Mouse (Mus musculus) cerebellum, postnatal 14 days (tissue): Measurements from ENCODE around the gene Rps6kl1.
A peak's percentile ranks its signal among the peaks of the same experiment; 100 is the strongest.

Experiments
- DNase-seq, 2 experiments: peaks; one replicate each; pipeline ENCODE4 v3.0.0; 2021; ENCODE audit warnings: mixed read lengths in 2 of 2

Rps6kl1 gene

DNA sequence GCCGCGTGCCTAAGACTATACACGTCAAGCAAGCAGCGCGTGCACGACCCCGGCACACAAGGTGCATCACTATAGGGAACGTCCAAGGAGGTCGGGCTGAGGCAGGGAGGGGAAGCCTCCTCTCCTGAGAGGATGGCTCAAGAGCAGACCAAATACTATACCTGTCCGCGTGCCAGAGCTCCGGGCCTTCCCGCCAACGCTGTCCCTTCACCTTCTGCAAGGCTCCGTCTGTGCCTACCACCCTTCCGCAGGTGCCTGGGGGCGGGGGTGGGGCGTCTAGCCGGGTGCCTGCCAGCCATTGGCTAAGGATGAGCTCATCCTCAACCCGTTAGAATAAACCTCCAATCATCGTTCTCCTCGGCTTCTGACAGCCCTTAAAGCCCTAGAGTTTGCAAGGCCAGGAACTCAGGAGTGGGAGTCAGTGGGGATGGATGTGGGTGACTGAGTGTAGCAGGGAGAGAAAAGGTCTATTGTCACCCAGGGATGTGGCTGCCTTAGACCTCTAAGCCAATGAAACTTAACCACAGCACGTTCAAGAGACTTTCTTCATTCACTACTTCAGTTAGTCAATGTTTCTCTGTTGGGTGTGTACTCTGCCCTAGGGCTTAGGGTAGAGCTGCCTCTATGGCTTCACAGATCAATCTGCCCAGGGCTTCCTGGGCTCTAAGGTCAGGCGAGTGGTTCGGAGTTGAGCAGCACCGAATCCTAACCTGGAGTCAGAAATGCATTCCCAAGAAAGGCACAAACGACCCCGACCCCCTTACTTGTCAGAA lies at the start of gene Rps6kl1:
Gene Rps6kl1, minus strand, starts transcription at position 263 of the 773 bp plus-strand sequence.
- peak; percentile 90 for DNase-seq

DNA sequence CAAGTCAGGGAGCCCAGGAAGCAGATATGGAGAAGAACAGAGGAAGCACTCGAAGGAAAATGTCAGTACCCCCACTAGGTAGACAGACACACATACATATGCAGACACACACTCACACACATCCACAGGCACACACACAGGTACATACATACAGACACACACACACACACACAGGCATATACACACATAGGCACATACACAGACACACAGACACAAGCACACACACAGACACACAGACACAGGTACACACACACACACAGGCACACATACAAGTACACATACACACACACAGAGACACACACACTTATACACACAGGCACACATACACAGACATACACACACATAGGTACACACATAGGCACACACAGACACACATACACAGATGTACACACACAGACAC lies 48.9 kb upstream of the Rps6kl1 start:
- DNase-seq, result no peak

DNA sequence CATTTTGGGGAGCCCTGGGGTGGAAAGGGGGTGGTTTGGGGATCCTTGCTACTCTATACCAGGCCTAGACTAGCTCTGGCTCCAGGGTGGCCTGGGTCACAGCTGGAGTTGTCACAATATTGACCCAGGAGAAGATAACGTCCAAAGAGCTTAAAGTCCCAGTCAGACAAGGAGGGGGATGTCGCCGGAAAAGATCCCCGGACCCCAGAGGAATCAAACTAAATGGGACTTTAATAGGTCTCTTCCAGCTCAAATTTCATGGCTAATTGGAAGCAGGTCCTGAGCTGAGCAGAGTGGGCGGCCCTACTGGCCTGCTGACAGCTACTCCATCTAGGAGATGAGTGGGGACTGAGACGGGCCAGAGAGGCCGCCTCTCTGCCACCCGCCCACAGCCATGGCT lies 46.9 kb upstream of the Rps6kl1 start:
- no peak for DNase-seq

DNA sequence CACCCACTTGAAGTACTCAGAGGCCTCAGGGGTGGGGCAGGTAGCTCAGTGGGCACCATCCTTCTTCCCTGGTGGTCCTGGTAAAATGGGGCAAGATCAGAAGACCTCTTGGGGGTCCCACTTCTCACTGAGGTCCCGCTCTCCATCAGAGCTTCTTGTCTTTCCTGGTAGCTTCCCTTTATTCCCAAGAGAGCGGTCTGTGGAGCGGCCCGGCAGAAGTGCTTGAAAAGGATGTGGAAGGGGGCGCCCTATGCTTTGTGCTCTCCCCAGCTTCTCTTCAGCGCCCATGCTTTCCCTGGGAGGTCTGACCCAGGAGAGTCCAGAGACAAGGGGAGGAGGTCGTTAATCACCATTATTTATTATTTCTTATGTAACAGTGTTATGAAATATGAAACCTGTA lies 46.3 kb upstream of the Rps6kl1 start:
- no peak for DNase-seq

DNA sequence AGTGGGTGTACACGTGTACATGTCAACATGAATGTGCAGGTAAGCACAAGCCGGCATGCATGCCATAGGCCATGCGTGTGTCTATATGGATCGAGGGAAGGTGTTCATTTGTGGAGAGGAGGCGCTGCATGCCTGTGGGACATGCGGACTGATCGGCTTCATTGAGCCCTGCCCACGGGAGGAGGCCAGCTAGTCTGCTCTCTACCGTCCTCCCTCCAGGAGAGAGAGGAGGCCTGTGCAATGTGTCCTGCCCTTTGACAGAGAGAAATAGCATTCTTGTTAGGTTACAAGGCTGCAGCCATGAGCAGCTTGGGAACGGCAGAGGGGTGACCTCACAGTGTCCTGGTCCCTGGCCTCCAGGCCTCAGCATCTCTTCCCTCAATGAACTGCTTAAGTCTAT lies 45.1 kb upstream of the Rps6kl1 start:
- DNase-seq, result no peak

DNA sequence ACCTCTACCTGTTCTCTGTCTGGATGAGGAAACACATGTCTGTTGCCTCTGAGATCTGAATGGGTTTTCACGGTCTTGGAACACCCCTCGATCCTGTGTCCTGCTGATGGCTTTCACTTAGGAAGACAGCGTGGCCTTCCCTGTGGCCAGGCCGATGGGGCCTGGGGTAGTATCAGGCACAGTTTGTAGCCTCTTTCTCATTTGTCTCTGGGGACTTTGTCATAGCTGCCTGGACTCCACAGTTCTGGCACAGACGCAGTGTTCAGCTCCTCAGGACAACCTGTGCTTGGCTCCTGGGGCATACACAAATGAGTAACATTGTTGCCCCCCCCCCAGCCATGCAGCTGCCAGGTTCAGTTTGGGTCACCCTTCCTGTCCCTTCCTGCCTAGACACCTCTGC lies 44.0 kb upstream of the Rps6kl1 start:
- no peak for DNase-seq

DNA sequence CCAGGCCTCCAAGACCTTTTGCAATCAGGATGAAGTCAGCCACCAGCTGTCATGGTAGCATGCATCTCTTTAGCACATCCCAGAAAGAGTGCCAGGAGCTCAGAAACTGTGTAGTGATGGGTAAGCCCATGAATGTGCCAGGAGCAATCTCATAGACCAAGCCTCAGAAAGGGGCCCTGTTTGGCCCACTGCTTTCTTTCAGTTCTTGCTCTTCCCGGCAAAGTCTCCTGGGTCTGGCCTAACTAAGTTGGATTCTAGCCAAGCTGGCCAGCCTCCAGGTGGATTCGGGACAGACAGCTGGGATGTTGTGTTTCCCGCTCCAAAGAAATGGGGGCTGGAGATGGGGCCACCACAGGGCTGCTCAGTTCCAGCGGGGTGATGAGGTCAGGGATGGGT lies 43.6 kb upstream of the Rps6kl1 start:
- DNase-seq, result peak; percentile 65 to 87

DNA sequence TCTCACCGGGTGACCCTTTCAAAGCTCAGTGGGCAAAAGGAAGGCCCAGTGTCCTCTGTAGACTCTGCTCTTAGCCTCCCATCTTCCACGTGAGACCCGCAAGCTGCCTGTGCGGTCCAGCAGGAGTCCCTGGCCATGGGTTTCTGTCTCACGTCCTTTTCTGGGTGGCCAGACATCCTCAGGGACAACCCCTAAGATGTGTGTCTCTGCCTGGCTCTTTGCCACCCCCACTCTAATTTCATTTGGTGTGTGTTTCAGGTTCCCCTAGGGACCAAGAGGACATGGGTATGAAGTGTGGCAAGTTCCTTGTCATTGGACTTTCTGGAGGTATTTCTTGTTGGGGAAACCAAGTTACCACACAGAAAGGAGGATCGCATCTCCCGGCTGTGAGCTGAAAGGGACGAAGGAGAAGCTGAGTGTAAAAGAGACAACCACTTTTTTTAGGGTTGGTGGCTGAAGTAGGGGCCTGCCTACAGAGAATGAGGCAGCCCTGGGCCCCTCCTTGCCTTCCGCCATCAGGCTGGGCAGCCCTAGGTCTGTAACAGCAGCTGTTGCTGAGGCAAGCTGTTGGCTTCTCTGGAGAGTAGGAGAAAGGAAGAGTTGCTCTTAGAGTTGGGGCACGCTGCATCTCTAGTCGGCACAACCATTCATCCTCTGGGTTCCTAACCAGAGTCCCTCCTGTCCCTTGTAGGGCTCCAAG lies 43.0 kb upstream of the Rps6kl1 start:
- DNase-seq, result no peak

DNA sequence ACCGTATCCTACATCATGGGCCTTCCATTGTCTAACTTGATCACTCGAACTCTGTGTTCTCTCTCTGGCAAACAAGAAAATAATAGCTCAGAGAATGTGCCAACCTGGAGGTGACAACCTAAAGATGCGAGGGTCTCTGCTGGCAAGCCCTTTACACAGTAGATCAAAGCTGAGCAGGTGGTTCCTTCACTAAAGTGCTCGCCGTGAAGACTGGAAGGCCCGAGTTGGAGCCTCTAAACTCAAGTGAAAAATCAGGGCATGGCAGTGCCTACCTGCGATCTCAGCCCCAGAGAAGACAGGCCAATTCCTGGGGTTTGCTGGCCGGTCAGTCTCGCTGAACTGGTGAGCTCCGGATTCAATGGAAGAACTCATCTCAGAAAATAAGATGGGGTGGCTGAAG lies 42.1 kb upstream of the Rps6kl1 start:
- no peak for DNase-seq

DNA sequence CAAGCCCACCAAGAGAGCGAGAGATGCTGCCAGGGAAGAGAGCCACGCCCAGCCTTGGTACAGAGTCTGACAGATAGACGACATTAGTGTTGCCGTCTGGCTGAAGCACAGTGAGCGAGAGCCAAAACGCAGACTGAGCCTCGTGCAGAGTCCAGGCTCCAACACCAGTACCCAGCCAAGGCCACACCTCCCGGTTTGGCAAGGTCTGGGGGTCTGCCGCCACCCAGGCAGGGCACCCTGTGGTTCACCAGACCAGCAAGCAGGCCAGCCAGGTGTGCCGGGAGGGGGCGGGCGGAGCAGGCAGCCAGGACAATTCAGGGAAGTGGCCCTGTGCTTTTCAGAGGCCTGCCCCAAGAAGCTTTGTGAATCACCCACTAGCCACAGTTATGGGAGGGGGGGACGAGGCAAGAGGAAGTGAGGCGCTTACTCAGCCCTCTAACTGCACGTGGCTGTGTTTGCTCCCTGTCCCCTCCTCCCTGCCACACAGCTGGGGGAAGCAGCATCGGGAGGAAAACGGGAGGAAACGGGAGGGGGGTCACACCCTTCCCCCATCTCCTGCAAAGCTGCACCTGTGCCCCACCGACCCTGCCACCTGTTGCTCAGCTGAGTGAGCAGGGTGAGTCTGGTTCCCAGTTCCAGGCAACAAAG lies 41.5 kb upstream of the Rps6kl1 start:
- peak; percentile 52 to 56 for DNase-seq

DNA sequence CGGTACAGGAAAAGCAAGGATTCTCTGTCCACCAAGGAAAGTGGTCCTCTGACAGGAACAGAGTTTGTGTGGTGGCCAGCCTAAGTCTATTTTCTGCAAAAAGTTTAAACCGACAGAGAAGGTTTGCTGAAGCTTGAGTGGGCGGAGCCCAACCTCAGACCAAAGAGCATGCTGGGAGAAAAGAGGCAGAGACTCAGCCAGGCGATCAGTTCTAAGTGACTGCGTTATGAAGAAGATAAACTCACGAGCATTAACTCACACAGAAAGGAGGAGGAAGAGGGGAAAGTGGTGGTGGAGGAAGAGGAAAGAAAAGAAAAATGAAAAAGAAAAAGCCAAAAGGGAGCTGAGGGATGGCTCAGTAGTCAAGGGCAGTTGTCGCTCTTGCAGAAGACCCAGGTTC lies 39.2 kb upstream of the Rps6kl1 start:
- no peak for DNase-seq

DNA sequence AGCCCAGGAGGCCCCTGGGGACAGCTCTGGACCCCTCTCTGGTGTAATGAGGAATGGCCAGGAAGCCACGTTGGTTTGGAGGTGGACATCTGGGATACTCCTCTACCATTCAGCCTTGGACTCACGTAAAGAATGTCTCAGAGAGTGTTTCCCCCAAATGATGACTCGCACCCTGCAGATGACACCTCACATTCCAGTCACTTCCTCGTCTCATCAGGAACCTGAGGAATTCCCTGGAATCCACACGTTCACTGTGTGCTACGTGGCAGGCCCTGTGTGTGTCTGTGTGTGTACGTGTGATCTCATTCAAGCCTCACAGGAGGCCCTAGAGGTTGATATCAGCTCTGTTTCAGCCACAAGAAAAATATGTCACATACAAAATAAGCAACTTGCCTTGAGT lies 35.3 kb upstream of the Rps6kl1 start:
- DNase-seq, result no peak

DNA sequence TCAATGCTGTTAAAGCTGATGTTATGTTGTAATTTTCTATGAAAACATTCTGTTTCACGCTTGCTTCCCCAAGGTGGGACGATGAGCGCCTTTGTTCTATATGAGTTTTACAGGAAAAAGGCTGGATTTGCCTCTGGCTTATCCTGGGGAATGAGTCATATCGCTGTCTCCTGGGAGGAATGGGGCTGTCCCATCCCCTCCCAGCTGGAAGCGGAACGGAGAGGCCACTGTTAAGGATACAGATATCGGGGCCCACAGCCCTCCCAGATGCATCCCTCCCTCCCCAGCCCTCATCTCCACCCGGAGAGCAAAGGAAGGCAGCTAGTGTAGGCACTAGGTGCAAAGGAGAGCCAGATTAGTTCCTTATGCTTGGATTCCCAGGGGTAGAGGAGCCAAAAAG lies 34.7 kb upstream of the Rps6kl1 start:
- DNase-seq, result no peak

DNA sequence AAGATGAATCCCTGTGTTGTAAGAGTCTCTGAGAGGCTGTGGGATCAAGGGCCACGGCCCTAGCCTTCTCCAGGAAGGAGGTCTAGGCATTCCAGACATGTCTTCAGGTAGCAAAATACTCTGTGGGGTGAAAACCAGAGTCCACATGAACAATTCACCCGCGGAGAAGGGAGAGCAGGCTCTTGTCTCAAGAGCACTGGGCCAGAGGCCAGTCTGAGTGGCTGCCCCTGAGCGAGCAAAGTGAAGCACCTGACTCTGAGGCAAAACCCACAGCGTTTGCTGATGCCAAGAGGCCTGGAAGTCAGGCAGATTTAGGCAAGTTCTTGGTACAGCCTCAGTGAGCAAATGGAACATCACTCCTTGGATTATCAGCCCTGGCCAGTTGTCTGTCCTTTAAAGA lies 33.1 kb upstream of the Rps6kl1 start:
- DNase-seq, result no peak

DNA sequence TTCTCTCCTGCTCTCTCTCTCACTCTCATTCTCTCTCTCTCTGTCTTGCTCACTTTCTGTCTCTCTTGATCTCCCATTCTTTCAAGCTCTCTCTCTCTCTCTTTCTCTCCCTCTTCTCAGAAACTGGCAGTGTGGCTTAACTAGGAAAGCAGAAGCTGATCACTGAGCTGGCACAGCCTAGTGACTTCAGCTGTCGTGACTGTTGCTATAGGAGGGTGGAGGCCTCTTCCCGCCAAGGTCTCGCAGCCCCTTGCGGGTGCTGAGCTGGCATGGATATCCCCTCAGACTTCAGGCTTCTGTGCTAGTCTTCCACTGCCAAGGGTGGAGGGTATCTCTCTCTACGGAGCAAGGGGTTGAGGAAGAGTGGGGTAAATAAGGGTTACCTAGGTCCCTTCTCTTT lies 31.8 kb upstream of the Rps6kl1 start:
- DNase-seq, result no peak

DNA sequence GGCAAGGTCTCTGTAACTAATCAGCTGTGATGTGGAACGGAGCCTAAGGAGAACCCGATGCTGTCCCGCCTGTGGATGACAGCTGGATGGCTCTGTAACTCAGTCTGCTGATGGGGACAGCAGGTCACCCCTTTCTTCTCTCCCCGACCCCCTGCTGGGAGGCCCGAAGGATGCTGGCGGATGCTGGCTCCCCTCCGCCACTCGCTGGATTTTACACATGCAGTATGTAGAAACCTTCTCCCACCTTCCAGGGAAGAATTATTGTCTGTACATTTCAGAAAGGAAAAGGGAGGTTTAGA lies 31.2 kb upstream of the Rps6kl1 start:
- no peak for DNase-seq

DNA sequence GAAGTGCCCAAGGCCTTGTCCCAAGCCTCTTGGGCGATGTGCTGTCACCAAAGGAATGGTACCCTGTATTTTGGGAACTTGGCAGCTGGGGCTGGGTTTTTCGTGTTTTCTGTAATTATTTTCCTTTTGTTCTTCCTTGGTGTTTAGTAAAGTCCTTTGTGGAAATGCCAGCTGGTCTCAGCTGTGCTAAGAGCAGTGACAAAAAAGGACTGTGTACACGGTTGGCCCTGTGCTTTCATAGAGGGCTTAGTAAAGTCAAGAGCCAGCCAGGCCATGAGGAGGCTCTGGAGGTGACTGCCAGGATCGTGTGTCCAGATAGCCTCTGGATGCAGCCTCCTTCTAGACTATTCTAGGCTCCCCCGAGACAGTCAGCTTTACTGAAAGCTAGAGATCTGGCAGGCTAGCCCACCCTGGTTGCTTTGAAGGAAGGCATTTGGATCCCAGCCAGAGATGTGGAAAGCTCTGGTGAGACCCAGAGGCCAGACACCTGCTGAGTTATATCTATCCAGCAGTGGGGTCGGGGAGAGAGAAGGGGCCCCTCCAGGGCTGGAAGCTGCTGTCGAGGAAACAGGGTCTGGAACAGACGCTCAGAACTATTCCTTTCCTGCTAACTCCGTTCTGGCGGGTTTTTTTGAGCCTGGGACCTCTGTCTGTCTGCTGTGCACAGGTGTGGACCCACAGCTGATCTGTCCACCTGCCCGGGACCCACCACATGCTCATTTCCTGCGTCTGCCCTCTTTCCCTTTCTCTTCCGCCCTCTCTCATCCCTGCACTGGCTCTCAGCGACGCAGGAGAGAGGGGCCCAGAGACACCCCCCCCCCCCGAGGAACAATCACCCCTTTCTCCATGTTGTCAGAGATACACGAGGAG lies 30.6 kb upstream of the Rps6kl1 start:
- no peak for DNase-seq

DNA sequence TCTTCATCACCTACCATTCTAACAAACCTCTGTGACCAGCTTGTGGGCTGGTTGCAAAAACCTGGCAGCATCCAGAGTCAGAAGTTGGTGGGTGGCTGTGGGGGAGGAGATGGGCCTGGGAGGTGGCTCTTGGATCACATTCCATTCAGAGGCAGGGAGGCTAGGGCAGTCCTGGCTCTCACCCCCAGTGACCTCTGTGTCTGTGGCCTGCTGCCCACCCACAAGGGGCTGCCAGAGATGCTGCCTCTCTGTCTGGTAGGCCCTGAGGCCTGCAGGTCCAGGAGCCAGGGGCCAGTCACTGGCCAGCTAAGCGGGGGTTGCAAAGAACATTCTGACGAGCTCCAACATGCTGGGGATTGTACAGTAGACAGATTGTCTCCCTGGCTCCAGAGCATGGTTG lies 27.2 kb upstream of the Rps6kl1 start:
- no peak for DNase-seq

DNA sequence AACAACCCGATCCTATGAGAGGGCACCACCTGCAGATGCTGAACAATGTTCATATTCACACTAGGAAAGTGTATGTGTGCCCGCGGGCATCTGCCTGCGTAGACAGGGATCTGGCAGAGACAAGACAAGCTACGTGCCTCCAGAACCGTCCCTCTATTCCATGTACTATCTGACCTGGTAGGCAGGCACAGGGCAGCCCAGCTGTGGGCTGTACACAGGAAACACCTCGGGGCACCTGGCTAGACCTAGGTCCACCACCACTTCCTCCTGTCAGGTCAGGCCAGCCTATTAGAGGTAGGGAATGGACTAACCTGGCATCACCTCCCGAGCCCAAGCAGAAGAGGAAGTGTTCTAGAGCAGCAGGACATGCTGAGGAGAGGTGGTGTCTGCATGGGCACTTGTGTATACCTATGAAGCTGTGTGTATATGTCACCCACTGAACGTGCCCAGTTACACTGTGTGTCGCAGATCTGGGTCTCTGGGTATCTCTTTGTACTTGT lies 26.7 kb upstream of the Rps6kl1 start, which contains the start of gene Pgf:
Gene Pgf, minus strand, starts transcription at position 51 of the 500 bp plus-strand sequence.
- no peak for DNase-seq

DNA sequence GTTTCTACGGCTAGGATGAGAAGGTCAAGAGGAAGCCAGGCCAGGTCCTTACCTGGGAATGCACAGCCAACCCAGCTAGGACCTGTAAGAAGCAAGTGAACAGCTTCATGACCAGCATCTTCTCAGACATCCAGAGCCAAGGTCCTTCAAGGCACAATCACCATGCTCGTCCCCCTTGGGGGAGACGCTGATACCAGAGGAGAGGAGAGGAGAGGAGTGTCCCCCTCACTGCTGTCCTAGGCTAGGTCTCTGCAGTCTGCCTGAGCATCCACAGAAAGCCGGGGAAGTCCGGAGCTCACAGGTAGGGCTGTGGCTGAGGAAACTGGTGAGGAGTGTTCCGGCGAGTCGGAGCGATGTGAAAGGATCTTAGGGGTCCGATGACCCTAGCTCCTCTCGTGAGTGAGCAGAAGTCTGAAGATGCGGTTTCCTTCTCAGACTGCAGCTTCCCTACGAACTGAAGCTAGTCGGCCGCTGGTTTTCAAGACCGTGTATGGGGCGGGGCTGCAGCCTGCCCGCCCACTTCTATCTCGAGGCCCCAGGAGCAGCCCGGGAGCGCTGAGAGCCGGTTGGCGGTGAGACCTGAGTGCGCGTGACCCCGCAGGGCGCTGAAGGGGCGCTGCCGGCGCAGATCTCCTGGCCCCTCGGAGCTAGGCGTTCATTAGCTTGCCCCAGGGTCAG lies 25.9 kb upstream of the Rps6kl1 start:
- DNase-seq, result no peak

DNA sequence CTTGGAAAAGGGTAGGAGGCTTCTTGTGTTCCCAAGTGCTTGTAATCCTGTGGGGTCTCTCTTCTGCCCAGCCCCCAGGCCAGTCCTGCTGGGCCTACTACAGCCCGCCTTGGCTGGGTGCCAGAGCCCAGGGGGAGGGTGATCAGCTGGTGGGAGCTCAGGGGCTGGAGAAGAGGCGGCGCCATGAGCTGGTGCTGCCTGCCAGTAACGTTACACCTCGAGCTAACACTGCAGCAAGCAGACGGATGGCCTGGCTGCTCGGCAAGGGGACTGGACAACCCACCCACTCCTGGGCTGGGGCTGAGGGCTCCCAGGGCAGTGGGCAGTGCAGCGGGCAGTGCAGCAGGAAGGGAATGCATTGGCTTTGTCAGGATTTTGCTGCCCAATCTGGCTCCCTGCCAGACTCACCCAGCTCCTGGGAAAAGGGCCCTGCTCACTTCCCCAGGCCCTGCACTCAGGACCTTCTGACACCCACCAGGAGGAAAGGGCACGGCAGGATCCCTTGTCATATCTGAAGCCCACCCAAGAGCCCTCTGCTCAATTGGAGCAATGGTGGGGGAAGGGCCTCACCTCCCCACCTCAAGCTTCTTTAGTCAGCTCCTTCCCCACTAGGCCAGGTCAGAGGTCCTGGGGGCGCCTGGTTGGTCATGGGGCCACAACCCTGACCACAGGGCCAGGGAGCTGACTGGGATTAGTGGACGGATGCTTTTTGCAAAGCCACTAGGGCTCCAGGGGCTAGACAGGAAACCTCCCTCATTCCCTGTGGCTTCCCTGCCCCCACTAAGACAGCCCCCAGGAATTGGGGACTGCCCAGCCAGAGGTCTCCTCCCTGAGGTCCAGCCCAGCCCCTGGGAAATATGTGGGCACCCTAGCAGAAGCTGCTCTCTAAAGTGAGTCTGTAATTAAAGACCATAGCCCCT lies 25.1 kb upstream of the Rps6kl1 start:
- peak; percentile 60 to 72 for DNase-seq
